Mouse (Mus musculus) myocyte (in vitro differentiated cells): ENCODE measurements around the gene Atoh8. TPM values are rescaled to one million over a fixed set of nuclear protein-coding genes. Genes with fewer than 3 reads are reported as not detected.
A peak's percentile ranks its signal among the peaks of the same experiment; 100 is the strongest.

ENCODE experiments used
- H3K27me3 ChIP-seq: one replicate; pipeline ENCODE4 v1.6.1; 2011; ENCODE audit not compliant: control insufficient read depth, insufficient read depth, insufficient read length
- H3K36me3 ChIP-seq: one replicate; pipeline ENCODE4 v1.6.1; 2011; ENCODE audit not compliant: control insufficient read depth, insufficient read depth
- H3K4me2 ChIP-seq: one replicate; pipeline ENCODE4 v1.6.1; 2011; ENCODE audit warnings: low read depth, control low read depth
- H3K4me3 ChIP-seq: one replicate; pipeline ENCODE4 v1.5.1; 2011; ENCODE audit warnings: mild to moderate bottlenecking, control low read depth, moderate library complexity
- H3K79me2 ChIP-seq: one replicate; pipeline ENCODE4 v1.6.1; 2011; ENCODE audit not compliant: control insufficient read depth, insufficient read depth
- H3ac ChIP-seq: one replicate; pipeline ENCODE4 v1.6.1; 2011; ENCODE audit not compliant: control insufficient read depth, insufficient read length
- CEBPB ChIP-seq: IDR thresholded peaks from 2 replicates; pipeline ENCODE4 v1.6.1; 2011; ENCODE audit warnings: mild to moderate bottlenecking, moderate library complexity; ENCODE audit not compliant: poor library complexity, insufficient read depth, severe bottlenecking
- E2F4 ChIP-seq: IDR thresholded peaks from one replicate; pipeline ENCODE4 v1.6.1; 2011; ENCODE audit warnings: mild to moderate bottlenecking, control low read depth, moderate library complexity; ENCODE audit not compliant: insufficient read depth
- MAX ChIP-seq: IDR thresholded peaks from one replicate; pipeline ENCODE4 v1.6.1; 2011; ENCODE audit warnings: low read depth, mild to moderate bottlenecking, control low read depth
- MYOD1 ChIP-seq, 3 experiments: IDR thresholded peaks; one replicate each; pipeline ENCODE4 v1.6.1; 2011; ENCODE audit warnings: control low read depth in 2 of 3, low read depth in 2 of 3, mild to moderate bottlenecking in 2 of 3, moderate library complexity in 1 of 3; ENCODE audit not compliant: insufficient read length in 2 of 3, control insufficient read depth in 1 of 3
- MYOG ChIP-seq, 3 experiments: IDR thresholded peaks; one replicate each; pipeline ENCODE4 v1.6.1; 2011; ENCODE audit warnings: control low read depth in 2 of 3, low read depth in 2 of 3, mild to moderate bottlenecking in 2 of 3; ENCODE audit not compliant: insufficient read length in 2 of 3, control insufficient read depth in 1 of 3, insufficient read depth in 1 of 3
- POLR2A ChIP-seq: IDR thresholded peaks from one replicate; pipeline ENCODE4 v1.6.1; 2011; ENCODE audit warnings: low read depth, mild to moderate bottlenecking, control low read depth, moderate library complexity; ENCODE audit not compliant: insufficient read length
- POLR2AphosphoS2 ChIP-seq: IDR thresholded peaks from one replicate; pipeline ENCODE4 v1.6.1; 2011; ENCODE audit warnings: low read depth, control low read depth; ENCODE audit not compliant: insufficient read length
- REST ChIP-seq: IDR thresholded peaks from one replicate; pipeline ENCODE4 v1.6.1; 2011; ENCODE audit warnings: mild to moderate bottlenecking, control low read depth, moderate library complexity; ENCODE audit not compliant: insufficient read depth, insufficient read length
- SRF ChIP-seq: IDR thresholded peaks from one replicate; pipeline ENCODE4 v1.6.1; 2011; ENCODE audit warnings: low read depth; ENCODE audit not compliant: control insufficient read depth, insufficient read length
- TCF12 ChIP-seq: IDR thresholded peaks from one replicate; pipeline ENCODE4 v1.6.1; 2011; ENCODE audit warnings: mild to moderate bottlenecking, control low read depth; ENCODE audit not compliant: poor library complexity, insufficient read depth, severe bottlenecking
- TCF3 ChIP-seq: IDR thresholded peaks from one replicate; pipeline ENCODE4 v1.6.1; 2011; ENCODE audit warnings: low read depth, control low read depth; ENCODE audit not compliant: insufficient read length
- USF1 ChIP-seq: IDR thresholded peaks from one replicate; pipeline ENCODE4 v1.6.1; 2011; ENCODE audit warnings: low read depth, mild to moderate bottlenecking, control low read depth, moderate library complexity
- polyA plus RNA-seq: library from polyadenylated mRNA; unstranded; fragments of >200 nt; fragmentation: generic; extraction: Trizol; gene quantifications from one replicate; pipeline ENCODE4 v1.2.1, GENCODE M21; 2012; ENCODE audit warnings: missing spikeins

Gene Atoh8
- polyA plus RNA-seq, 1 experiment: 2.1 TPM

DNA sequence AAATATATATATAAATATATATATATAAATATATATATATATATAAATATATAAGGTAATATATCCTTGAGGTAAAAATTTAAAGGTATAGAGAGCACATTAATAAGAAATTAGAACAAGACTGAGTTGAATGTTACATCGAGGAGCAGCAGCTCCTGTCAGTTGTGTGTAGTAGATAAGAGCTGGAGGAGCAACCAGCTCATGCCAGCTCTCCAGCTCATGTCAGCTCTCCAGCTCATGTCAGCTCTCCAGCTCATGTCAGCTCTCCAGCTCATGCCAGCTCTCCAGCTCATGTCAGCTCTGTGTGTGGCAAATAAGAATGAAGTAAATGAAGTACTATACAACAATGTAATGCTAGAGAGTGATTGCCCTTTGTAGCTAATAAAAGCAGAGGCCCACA, 62.0 kb downstream of the Atoh8 start:
- no peak overlapping the region for H3ac ChIP-seq
- H3K79me2 ChIP-seq: no peaks in the 10 kb centered on the region
- no peaks in the 10 kb centered on the region for H3K27me3 ChIP-seq
- TF ChIP-seq TCF3: no peak
- no peak overlapping the region for H3K4me2 ChIP-seq
- H3K4me3 ChIP-seq: no peak overlapping the region
- no peaks in the 10 kb centered on the region for H3K36me3 ChIP-seq

GRCm38 (mm10) chr6:72171391-72171790, 64.0 kb downstream of the Atoh8 start:
- Histone ChIP-seq H3K79me2 (no peaks in the 10 kb centered on the region), H3K4me2 (no peak overlapping the region), H3K4me3 (no peak overlapping the region), H3K27me3 (no peaks in the 10 kb centered on the region), H3ac (no peak overlapping the region), H3K36me3 (no peaks in the 10 kb centered on the region)
- TF ChIP-seq REST (no peak), POLR2A (no peak), TCF12 (no peak), MYOG (IDR thresholded peaks at IDR 0.05; ENCODE audit: control insufficient read depth in 1 of 3, insufficient read depth in 1 of 3, insufficient read length in 2 of 3, low read depth in 2 of 3) (no peak), SRF (no peak), MYOD1 (IDR thresholded peaks at IDR 0.05; ENCODE audit: control insufficient read depth in 1 of 3, insufficient read length in 2 of 3, low read depth in 2 of 3) (no peak), CEBPB (no peak), MAX (no peak), USF1 (no peak), E2F4 (no peak), POLR2AphosphoS2 (no peak), TCF3 (no peak)

DNA sequence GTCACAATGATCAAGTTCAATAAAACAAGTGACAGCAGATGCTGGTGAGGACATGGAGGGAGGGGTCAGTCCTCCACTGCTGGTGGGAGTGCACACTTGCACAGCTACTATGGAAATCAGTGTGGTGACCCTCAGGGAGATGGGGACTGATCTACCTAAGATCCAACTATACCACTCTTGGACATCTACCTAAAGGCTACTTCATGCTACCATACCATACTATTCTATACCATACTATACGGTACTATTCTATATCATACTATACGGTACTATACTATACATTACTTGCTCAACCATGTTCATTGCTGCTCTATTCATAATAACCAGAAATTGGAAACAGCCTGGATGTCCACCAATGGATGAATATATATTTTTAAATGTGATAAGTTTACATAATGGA, 69.5 kb downstream of the Atoh8 start:
- TF ChIP-seq MYOG (IDR thresholded peaks at IDR 0.05; ENCODE audit: control insufficient read depth in 1 of 3, insufficient read depth in 1 of 3, insufficient read length in 2 of 3, low read depth in 2 of 3) (no peak), SRF (no peak)
- H3K4me3 ChIP-seq: no peak overlapping the region
- H3K79me2 ChIP-seq: no peaks in the 10 kb centered on the region
- no peak overlapping the region for H3K4me2 ChIP-seq
- H3K27me3 ChIP-seq: no peaks in the 10 kb centered on the region
- no peaks in the 10 kb centered on the region for H3K36me3 ChIP-seq
- H3ac ChIP-seq: no peak overlapping the region

DNA sequence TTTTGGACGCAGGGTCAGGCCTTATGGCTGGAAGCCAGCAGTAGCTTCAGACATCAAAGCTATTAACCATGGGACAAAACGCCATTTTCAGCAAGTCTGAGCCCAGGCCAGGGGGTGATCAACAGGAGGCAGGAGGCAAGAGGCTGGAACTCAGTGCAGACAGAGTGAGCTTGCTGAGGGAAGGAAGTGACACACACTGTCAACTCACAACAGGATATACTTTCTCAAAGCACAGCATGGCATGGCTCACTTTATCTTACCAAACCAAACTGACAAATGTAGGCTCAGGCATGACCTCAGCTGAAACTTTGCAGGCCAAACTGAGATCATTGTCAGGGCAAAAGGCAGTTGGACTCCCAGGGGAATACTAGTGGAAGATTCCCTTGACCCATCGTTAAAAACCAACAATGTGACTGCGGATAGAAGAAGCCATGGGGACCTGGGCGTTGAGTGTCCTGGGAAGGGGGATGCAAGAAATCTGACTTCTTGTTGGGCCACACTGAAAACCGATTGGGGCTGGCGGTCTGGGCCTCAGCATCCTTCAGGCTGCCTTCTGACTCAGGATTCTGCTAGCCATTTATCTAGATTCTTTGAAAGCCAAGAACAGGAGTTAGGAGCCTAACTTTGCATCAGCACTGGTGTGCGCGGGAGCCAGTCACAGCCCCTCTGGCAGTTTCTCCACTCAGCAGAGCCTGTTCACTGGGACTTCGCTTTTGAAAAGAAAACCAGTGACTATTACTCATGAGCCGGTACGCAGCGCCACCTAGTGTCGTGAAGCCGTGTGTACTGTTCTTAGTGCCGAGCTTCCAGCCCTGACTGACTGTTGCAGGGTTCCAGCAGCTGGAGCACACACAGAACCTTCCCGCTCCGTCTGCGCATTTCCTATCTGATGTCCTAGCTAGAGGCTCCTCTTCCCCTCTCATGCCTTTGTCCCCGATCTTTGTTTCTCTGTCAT, 70.8 kb downstream of the Atoh8 start:
- Histone ChIP-seq H3K27me3 (no peaks in the 10 kb centered on the region), H3K79me2 (no peaks in the 10 kb centered on the region), H3K4me2 (peak overlapping the region; percentile 48), H3K4me3 (no peak overlapping the region), H3ac (no peak overlapping the region), H3K36me3 (no peaks in the 10 kb centered on the region)
- TF ChIP-seq CEBPB (no peak), MYOG (IDR thresholded peaks at IDR 0.05; ENCODE audit: control insufficient read depth in 1 of 3, insufficient read depth in 1 of 3, insufficient read length in 2 of 3, low read depth in 2 of 3) (peak in 1 of 3 experiments; percentile 24), USF1 (no peak), E2F4 (no peak), SRF (no peak), MYOD1 (IDR thresholded peaks at IDR 0.05; ENCODE audit: control insufficient read depth in 1 of 3, insufficient read length in 2 of 3, low read depth in 2 of 3) (peak in 2 of 3 experiments; percentile 3 to 47)

GRCm38 (mm10) chr6:72162155-72162890, 73.1 kb downstream of the Atoh8 start:
- Histone ChIP-seq H3ac (no peak overlapping the region), H3K4me2 (peak overlapping the region; percentile 13), H3K4me3 (no peak overlapping the region), H3K27me3 (no peaks in the 10 kb centered on the region), H3K79me2 (no peaks in the 10 kb centered on the region), H3K36me3 (no peaks in the 10 kb centered on the region)
- TF ChIP-seq POLR2AphosphoS2: no peak
- TF ChIP-seq E2F4: no peak
- no peak for TF ChIP-seq USF1
- TF ChIP-seq CEBPB: no peak
- TF ChIP-seq SRF: no peak
- no peak for TF ChIP-seq REST
- TF ChIP-seq TCF12: no peak
- TF ChIP-seq MAX: no peak
- no peak for TF ChIP-seq MYOD1 (IDR thresholded peaks at IDR 0.05; ENCODE audit: control insufficient read depth in 1 of 3, insufficient read length in 2 of 3, low read depth in 2 of 3)
- no peak for TF ChIP-seq TCF3
- no peak for TF ChIP-seq MYOG (IDR thresholded peaks at IDR 0.05; ENCODE audit: control insufficient read depth in 1 of 3, insufficient read depth in 1 of 3, insufficient read length in 2 of 3, low read depth in 2 of 3)
- no peak for TF ChIP-seq POLR2A
